Mouse (Mus musculus): ENCODE measurements around the gene Ccl21a. TPM values are rescaled to one million over a fixed set of nuclear protein-coding genes. Genes with fewer than 3 reads are reported as not detected.

Gene Ccl21a
- 94.6 and 107 TPM in 2 replicates for polyA plus RNA-seq (2012; rRNA removed)

DNA sequence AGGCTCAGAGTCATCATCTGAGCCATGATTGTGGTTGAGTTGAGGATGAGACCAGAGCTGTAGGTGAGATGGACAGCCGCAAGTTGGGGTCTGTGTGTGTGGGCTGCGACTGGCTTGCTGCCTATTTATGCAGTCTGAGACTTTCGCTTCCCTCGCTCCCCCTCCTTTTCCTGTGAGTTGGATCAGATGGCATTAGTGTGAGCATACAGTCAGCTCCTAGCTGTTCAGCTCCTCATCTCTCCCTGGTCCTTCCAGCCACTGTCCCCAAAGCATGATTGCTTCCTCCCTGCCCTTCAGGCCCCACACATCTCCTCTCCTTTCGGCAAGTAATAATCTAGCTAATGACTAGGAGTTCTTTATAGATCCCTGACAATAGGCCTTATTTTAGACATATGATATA lies at the start of gene Ccl21a:
Gene Ccl21a (minus strand): TSS at position 101 of the 400 bp plus-strand sequence.

DNA sequence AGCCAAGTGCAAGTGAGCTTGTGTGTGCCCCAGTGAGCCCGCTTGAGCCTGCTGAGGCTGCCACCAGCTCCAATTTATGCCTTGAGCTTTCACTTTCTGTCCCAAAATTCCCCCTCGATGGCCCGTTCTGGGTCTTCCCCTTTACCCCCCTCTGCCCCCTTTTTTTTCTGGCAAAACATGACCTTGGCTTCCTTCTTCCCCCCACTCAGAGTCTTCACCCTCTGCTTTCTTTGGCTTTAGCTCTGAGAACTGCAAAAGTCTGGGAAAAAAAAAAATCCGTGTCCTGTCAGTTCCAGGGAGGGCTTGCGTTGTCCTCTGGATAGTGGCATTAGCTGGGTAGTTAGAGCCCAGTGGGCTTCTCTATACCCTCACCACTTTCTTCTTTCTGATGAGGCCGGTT lies 17.3 kb downstream of the Ccl21a start, which contains the start of gene Ccl19:
Gene Ccl19 (minus strand): TSS at position 101 of the 400 bp plus-strand sequence.

DNA sequence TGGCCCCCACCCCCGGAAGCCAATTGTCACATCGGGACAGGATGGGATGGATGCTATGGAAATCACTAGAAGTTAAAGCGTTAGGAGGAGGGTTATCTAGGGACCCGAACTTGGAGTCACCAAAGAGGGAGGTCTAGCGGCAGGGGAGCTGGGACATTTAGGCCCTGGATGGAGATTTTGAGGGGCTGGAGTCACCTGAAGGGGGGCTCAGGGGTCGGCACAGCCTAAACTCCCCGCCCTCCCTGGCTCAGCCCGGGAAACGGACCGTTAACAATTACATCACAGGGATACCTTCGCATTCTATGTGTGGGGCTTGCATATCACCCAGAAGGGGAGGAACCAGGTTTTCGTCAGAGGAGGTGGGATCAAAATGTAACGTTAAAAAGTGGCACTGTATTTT lies 38.5 kb downstream of the Ccl21a start, which contains the start of gene 4930578G10Rik:
Gene 4930578G10Rik (plus strand): TSS at position 301 of the 400 bp plus-strand sequence.

Other genes with a start within 250 kb of the Ccl21a start
- gene Fam205a2, start 245.8 kb downstream of the Ccl21a start, polyA plus RNA-seq (2012; rRNA removed) = 0.03 and 0.05 TPM in 2 replicates
- gene Gm10591, start 161.8 kb downstream of the Ccl21a start, polyA plus RNA-seq (2012; rRNA removed) = 6.7 TPM in 1 of 2 replicates, not detected in the other
- gene Gm2564, start 144.3 kb downstream of the Ccl21a start, polyA plus RNA-seq (2012; rRNA removed) = 1.0 and 1.4 TPM in 2 replicates
- gene Ccl27b, start 118.7 kb downstream of the Ccl21a start, polyA plus RNA-seq (2012; rRNA removed) = not detected in 2 replicates
- not detected in 2 replicates for gene Il11ra2, start 112.1 kb downstream of the Ccl21a start, polyA plus RNA-seq (2012; rRNA removed)
- gene 4930578G10Rik, start 38.4 kb downstream of the Ccl21a start, polyA plus RNA-seq (2012; rRNA removed) = not detected in 2 replicates
- 9.1 and 10.2 TPM in 2 replicates for gene Ccl19, start 17.4 kb downstream of the Ccl21a start, polyA plus RNA-seq (2012; rRNA removed)
- not detected in 2 replicates for gene Fam205a1, start 79.9 kb upstream of the Ccl21a start, polyA plus RNA-seq (2012; rRNA removed)
- gene Gm12394, start 82.8 kb upstream of the Ccl21a start, polyA plus RNA-seq (2012; rRNA removed) = not detected in 2 replicates
- gene Fam205c, start 100.2 kb upstream of the Ccl21a start, polyA plus RNA-seq (2012; rRNA removed) = not detected in 2 replicates
- 2.3 and 3.8 TPM in 2 replicates for gene Phf24, start 142.7 kb upstream of the Ccl21a start, polyA plus RNA-seq (2012; rRNA removed)
- gene Dnajb5, start 175.8 kb upstream of the Ccl21a start, polyA plus RNA-seq (2012; rRNA removed) = 16.6 and 17.5 TPM in 2 replicates
- gene 1700022I11Rik, start 195.6 kb upstream of the Ccl21a start, polyA plus RNA-seq (2012; rRNA removed) = not detected in 2 replicates
- gene Vcp, start 226.5 kb upstream of the Ccl21a start, polyA plus RNA-seq (2012; rRNA removed) = 139 and 143 TPM in 2 replicates
- 19.4 and 19.8 TPM in 2 replicates for gene Fancg, start 236.5 kb upstream of the Ccl21a start, polyA plus RNA-seq (2012; rRNA removed)

Measured in colon, adult 2 months (tissue).